Mouse (Mus musculus): ENCODE results near the gene Slc16a7.

Gene Slc16a7

DNA sequence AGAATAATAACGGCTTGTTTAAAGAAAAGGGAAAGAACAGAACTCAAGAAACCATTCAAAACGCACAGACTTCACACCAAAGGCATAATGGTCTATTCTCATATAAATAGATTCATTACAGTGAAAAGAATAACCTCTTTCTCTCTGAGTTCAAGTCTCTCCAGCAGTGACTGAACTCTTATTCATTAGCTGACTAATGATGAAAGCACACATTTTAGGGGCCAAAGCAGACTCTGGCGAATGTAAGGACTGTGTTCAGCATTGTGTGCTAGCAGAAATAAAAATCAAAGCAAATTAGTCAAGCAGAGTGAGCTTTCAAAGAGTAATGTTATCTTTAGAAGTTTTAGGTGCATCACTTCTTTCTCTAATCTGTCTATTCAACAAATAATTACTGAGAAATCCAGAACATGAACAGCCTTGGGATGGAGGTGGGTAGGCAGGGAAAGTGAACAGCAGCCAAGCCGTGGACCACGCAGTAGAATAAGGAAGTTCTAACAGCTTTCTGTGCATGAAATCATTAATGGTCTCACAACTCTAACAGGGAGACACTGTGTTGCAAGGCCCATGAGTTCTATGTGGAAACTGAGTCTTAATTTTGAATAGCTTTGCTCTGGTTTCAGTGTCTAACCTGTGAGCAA is 214.1 kb downstream of the Slc16a7 start:
- no peak for DNase-seq

GRCm38 (mm10) chr10:125171625-125172024 is 217.6 kb downstream of the Slc16a7 start:
- no peak for DNase-seq

GRCm38 (mm10) chr10:125171154-125171553 is 218.1 kb downstream of the Slc16a7 start:
- no peak for DNase-seq
